In the genomic region with DNA sequence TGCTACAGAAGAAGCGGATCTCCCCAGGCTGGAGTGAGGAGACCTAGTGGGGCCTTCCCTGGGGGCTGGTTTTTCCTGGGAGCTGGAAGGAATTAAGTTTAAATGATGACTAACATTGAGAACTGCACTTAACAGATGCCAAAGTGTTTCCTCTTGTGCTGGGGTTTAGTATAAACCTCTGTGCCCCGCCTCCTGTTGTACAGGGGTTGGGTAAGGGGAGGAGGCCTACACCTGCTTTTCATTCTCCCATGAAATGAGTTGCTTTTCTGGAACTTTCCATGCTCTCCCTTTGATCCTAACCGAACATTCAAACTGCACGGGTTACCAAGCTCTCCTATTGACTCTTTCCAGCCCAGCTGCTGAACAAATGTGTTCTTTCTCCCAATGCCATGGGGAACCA, we compare ENCODE assay signal across 10 mouse cellular contexts.
"Had no signal": no experiment of that assay in that cellular context is flagged by ENCODE, and none has a peak within 500 bp of the region (broad histone marks: within the 10 kb centered on the region; RNA-seq: fewer than 3 reads in every experiment).

No protein-coding gene starts in this region.

- H3K27me3 ChIP-seq: liver, embryonic 13.5 days; lung, embryonic 15.5 days; midbrain, embryonic 13.5 days had no signal

- H3K36me3 ChIP-seq: liver, embryonic 13.5 days; lung, embryonic 15.5 days; midbrain, embryonic 13.5 days had no signal

- H3K4me2 ChIP-seq: liver, embryonic 13.5 days; lung, embryonic 15.5 days; midbrain, embryonic 13.5 days had no signal

- H3K9ac ChIP-seq: liver, embryonic 13.5 days; liver, postnatal 0 days; lung, embryonic 15.5 days; midbrain, embryonic 13.5 days had no signal

- H3K4me1 ChIP-seq: liver, embryonic 13.5 days; lung, embryonic 15.5 days had no signal

- H3K27ac ChIP-seq: layer of hippocampus, adult 2 months; liver, embryonic 13.5 days; lung, embryonic 15.5 days; midbrain, embryonic 13.5 days had no signal

- ATAC-seq: intestine, postnatal 0 days; liver, postnatal 0 days; midbrain, embryonic 13.5 days had no signal

- DNase-seq: kidney, adult 8-10 months; kidney, postnatal 36 days; liver, embryonic 13.5 days; liver, postnatal 0 days; right cerebral cortex, postnatal 14 days; thymus, postnatal 4 days had no signal

- H3K4me3 ChIP-seq: layer of hippocampus, adult 2 months; liver, embryonic 13.5 days; lung, embryonic 15.5 days; midbrain, embryonic 13.5 days had no signal

- H3K9me3 ChIP-seq: liver, embryonic 13.5 days; lung, embryonic 15.5 days; midbrain, embryonic 13.5 days had no signal
